Mouse (Mus musculus) megakaryocyte, embryonic 14.5 days (primary cell): ENCODE results near the gene Rbm15.

ENCODE experiments used
- FLI1 ChIP-seq: IDR thresholded peaks from 2 replicates; pipeline ENCODE4 v1.6.1; 2012; ENCODE audit warnings: low read length, inconsistent platforms, mixed read lengths
- GATA1 ChIP-seq: IDR thresholded peaks from 3 replicates; pipeline ENCODE4 v1.6.1; 2012; ENCODE audit warnings: mixed read lengths, low read length, inconsistent platforms, borderline replicate concordance

DNA sequence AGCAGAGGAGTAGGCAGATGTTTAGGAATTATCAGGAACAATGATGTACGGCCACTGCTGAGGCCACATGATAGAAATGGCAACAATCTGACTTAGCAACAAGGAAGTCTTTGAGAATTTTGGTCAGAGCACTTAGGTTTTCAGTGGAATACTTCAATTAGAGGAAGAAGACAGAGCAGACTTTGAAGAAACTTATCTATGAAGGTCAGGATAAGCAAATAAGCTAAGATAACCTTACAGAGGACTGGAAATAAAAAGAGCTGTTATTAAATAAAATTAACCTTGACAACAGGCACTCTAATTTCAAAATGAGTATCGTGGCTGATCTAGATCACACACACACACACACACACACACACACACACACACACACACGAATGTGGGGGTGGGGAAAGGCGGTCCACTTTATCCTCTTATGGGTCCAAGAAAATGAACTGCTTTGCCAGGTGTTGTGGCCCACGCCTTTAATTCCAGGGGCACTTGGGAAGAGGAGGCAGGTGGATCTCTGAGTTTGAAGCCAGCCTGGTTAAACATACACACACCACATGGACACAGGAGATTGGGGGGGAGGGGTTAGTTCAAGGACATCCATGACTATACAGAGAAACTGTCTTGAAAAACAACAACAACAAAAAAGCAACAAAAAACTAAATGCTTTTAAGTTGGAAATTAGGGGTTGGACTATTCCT is 37.7 kb downstream of the Rbm15 start:
- TF ChIP-seq FLI1, result no peak
- TF ChIP-seq GATA1, result no peak
